Mouse (Mus musculus) granulocyte monocyte progenitor cell, adult 5-6 weeks (primary cell): ENCODE measurements around the gene Aaed1. TPM values are rescaled to one million over a fixed set of nuclear protein-coding genes. Genes with fewer than 3 reads are reported as not detected.
A peak's percentile ranks its signal among the peaks of the same experiment; 100 is the strongest.

Source experiments
- ATAC-seq: replicated peaks from 2 replicates; pipeline ENCODE4 v1.8.0; 2016; ENCODE audit warnings: mild to moderate bottlenecking, moderate TSS enrichment, inconsistent platforms; ENCODE audit not compliant: poor library complexity, severe bottlenecking
- total RNA-seq, 2 experiments: library from RNA; stranded (forward) in 1 of 2; stranded (reverse) in 1 of 2; fragments of 200-712, 200-1000 nt in 1 of 2; fragments of >200 nt in 1 of 2; fragmentation: Nextera tagmentation in 1 of 2; gene quantifications; 2 replicates each; pipeline ENCODE4 v1.2.3; 2014 to 2017

Gene Aaed1
- 19.1 and 20.5 TPM in 2 replicates for total RNA-seq (2014; fragmentation: Nextera tagmentation)
- total RNA-seq (2017): 37.4 and 37.8 TPM in 2 replicates

DNA sequence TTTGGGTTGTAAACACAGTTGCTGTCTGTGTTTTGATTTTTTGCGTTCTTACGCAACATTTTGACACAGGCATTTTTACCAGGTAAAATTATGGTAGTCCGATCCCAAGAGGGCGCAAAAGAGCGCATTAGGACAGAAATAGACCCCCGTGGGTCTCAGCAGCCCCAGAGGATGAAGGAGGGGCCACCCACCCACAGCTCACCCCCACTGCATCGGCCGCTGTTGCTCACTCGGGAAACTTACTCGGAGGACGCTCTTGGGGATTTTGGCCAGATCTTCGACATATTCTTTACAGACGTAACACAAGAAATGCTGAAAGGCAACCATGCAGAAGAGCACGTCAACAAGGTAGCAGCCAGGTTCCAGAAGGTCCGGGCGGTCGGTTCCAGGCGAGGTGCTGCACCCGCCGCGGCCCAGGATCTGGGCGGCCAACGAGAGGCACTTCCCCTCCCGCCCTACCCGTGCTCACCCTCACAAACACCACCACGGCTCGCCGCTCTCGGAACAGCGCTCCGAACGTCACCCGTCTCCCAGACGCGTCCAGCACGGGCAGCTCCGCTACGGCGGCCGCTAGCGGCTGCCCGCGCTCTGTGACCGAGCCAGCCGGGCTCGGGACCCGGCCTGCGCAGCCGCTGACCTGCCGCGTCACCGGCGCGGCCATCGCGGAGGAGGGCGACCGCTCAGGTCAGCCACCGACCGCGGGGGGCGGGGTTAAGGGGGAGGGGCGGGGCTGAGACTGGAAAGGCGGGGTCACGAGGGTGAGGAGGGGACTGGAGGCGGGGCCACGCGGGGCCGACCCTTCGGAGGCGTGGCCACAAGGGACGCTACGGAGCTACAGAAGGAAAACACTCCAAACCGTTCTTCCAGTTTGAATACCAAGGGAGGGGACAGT is at the start of gene Aaed1:
Gene Aaed1 (minus strand): TSS at position 687 of the 892 bp plus-strand sequence.
- peak; percentile 70 for ATAC-seq

DNA sequence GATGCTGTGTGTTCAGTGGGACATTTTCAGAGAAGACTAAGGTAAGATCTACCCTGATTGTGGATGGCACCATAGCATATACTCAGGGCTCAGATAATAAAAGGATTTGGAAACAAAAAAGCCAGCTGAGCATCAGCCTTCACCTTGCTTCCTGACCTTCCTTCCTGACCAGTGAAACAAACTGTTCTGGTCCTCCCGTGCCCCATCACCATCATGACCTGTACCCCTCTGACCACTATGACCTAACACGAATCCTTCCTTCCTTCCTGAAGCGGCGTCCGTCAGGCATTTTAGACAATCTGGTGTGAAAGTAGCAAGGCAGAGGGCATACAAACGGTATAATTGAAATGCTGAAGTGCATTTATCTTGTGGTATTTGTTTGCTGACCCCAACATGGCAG is 49.6 kb upstream of the Aaed1 start:
- no peak for ATAC-seq

DNA sequence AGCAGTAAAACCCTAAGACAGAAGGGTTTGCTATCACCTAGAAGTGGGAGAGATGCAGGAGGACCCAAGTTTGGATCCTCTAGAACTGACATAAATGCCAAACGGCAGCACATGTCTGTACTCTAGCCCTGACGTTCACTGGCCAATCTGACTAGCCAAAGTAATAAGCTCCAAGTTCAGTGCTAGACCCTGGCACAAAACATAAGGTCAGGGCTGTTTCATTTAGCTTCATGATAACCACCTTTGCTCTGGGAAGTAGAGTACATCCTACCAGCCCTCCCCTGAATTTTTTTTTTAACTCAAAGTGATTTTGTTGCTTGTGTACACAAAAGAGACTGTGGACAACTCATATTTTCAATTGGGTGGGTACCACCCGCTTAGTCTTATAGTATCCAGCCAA is 48.5 kb upstream of the Aaed1 start:
- ATAC-seq: no peak

- ATAC-seq: no peak
These were observed 47.2 kb upstream of the Aaed1 start for GRCm38 (mm10) chr13:64359702-64360101.

DNA sequence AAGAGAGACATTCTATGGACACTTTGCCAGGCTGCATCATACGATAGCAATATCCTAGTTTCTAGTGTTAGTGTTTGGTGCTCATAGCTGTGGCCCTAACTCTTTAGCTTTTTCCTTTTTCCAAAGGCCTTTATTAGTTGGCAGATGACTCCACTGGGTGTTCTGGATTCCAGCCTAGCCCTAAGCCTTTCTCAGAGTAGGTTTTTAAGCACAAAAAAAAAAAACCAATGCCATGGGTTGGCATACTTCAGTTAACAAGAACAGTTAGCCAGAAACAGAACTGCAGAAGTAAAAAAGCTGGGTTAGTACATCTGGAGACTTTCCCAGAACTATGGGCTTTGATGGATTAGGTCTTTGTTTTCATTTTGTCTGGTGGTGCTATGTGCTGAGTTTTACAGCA is 46.0 kb upstream of the Aaed1 start:
- no peak for ATAC-seq

GRCm38 (mm10) chr13:64357389-64357788 is 44.9 kb upstream of the Aaed1 start:
- no peak for ATAC-seq

- no peak for ATAC-seq
These were observed 37.0 kb upstream of the Aaed1 start for GRCm38 (mm10) chr13:64349474-64349873.

GRCm38 (mm10) chr13:64344082-64344501 is 31.6 kb upstream of the Aaed1 start:
- peak; percentile 83 for ATAC-seq

DNA sequence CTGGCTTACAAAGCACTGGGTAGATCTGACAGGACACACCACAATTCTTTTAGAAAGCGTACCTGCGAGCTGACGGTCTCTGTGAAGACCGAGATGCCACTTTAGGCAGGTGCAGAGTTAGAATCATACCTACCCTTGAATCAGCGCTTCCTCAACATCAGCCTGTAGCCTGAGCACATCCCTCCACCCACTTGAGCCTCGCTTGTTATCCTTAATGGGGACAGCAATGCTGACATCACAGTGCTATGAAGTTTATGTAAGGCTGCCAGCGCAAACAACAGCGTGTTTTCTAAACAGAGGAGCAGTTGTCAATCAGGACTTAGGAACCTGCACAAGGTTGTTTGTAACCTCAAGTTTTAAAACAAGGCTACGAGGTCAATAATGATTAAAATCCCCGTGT is 31.1 kb upstream of the Aaed1 start:
- ATAC-seq: peak; percentile 67

DNA sequence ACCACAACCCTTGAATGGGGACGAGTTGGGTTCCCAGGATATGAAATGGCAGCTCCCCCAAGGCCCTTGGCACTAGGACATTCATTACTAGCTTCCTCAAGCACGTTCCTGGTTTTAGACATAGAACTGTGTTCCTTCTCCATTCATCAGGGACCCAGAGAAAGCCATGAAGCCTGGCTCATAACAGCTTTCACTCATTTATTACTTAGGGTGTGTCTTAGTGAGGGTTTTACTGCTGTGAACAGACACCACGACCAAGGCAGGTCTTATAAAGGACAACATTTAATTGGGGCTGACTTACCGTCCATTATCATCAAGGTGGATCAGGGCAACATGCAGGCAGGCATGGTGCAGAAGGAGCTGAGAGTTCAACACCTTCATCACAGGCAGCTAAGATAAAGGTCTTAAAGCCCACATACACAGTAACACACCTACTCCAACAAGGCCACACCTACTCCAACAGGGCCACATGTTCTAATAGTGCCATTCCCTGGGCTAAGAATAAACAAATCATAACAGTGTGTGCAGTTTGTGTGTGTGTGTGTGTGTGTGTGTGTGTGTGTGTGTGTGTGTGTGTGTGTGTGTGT is 23.1 kb upstream of the Aaed1 start:
- no peak for ATAC-seq

DNA sequence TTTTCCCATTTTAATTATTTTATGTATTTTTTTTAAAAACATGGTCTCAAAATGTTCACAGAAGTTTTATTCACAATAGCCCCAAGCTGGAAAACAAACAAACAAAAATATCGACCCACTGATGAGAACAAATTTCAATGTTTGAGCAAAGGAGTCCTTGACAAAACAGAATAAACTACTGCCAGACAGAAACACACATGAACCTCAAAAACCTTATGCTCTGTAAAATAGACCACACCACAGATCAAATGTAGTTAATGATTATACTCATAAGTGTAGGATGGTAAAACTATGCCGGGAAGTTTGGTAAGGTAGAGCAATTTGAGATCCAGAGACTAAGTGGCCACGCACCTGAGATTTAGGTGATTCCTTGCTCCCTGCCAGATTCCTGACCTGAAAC is 20.6 kb upstream of the Aaed1 start:
- ATAC-seq: no peak

GRCm38 (mm10) chr13:64332321-64332720 is 19.8 kb upstream of the Aaed1 start:
- ATAC-seq: no peak

DNA sequence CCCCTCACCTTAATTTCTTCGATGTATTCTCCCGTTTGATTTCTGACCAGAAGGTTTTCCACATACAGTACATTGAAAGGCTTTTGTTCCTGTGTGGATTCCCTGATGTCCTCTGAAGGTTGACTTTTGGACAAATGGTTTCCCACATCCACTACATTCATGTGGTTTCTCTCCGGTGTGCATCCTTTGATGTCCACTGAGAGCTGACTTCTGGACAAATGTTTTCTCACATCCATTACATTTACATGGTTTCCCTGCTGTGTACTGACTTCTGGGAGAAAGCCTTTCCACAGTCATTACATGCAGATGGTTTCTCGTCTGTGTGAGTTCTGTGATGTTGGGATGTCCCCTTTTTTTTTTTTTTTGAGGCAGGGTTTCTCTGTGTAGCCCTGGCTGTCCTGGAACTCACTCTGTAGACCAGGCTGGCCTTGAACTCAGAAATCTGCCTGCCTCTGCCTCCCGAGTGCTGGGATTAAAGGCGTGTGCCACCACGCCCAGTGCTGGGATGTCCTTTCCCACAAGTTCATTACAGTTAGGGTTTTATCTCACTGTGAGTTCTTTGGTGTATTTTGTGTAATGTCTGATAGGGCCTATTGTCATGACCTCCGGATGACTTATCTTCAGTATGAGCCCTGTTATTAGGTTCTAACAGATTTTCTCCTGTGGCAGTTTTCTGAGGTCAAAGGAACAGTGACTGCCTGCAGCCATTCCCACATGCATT is 10.2 kb upstream of the Aaed1 start:
- ATAC-seq: no peak

DNA sequence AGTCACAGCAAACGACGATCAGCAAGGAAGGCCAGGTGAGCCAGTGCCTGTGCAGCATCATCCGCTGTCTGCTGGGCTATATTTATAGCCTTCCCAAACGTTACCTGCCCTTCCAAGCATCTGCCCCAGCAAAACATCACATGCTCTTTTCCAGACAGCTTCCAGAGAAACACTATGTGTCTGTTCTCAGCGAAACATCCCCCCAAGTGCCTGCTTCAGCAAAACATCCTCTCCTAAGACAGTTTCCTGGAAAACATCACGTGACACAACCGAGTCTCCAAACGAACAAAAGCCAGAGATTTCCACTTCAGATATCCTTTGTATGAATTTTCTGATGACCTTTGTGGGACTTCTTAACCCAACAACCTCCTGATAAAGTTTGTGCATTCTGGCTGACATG is 7.8 kb upstream of the Aaed1 start:
- no peak for ATAC-seq

- no peak for ATAC-seq
These were observed 7.3 kb upstream of the Aaed1 start for GRCm38 (mm10) chr13:64319782-64320181.

GRCm38 (mm10) chr13:64318355-64318754 is 5.8 kb upstream of the Aaed1 start:
- 0 out of 2 replicates have a peak, but pooled peaks have one; percentile 21 for ATAC-seq

- ATAC-seq: peak; percentile 43
These were observed 3.1 kb upstream of the Aaed1 start for GRCm38 (mm10) chr13:64315483-64316050.

DNA sequence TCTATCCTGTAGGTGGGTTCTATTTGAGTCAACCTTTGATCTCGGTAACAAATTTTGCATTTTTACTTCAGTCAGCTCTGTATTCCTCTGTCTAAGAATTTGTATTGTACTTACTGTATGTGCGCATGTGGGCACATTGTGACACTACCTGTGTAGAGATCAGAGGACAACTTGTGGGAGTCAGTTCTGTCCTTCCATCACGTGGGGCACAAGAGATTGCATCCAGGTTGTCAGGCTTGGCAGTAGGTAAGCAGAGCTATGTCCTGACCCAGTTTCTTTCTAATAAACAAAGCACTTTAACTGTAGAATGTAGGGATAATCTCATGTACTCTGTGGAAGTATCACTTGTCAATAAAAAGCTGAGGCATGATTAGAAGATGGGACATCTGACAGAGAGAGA is 1.5 kb upstream of the Aaed1 start:
- no peak for ATAC-seq

GRCm38 (mm10) chr13:64312916-64313289 is 393 bp upstream of the Aaed1 start:
- ATAC-seq: peak; percentile 3

- no peak for ATAC-seq
These were observed 1.2 kb downstream of the Aaed1 start for GRCm38 (mm10) chr13:64311266-64311665.

DNA sequence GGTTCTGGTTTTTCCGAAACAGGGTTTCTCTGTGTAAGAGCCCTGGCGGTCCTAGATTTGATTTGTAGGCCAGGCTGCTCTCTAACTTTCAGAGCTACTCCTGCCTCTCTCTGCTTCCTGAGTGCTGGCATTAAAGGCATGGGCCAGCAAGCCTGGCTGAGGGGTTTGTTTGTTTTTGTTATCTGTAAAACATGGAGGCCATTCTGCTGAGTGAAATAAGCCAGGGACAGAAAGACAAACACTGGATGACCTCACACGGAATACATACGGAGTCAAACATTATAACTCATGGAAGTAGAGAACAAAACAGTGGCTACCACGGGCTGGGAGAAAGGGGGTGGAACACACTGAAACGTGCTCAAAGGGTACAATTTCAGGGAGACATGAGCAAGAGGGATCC is 1.9 kb downstream of the Aaed1 start:
- no peak for ATAC-seq
